Mouse (Mus musculus) heart, postnatal 36 days (tissue): ENCODE data around the gene Abhd6. TPM values are rescaled to one million over a fixed set of nuclear protein-coding genes. Genes with fewer than 3 reads are reported as not detected.
A peak's percentile ranks its signal among the peaks of the same experiment; 100 is the strongest.

Source experiments
- DNase-seq, 2 experiments: peaks; one replicate each; pipeline ENCODE4 v3.0.0; 2021 to 2022
- intact Hi-C: fragments of 180-260 bp; cut with DNase I; formaldehyde crosslinking; loops from one replicate; pipeline ENCODE4 v1.15.1; 2025
- total RNA-seq, 2 experiments: library from RNA; stranded (reverse); gene quantifications; 2 replicates each; pipeline ENCODE4 v1.2.3; 2021

Gene Abhd6
- total RNA-seq, 2 experiments from 2014 or later = 10.4 to 10.7 TPM

- intact Hi-C loops = loop anchor here (2.0 kb wide), 1 partner anchor 22 kb away; the partner anchor contains the start of gene Abhd6
- DNase-seq = no peak
These were observed 22.2 kb downstream of the Abhd6 start for GRCm38 (mm10) chr14:8024936-8025335.

GRCm38 (mm10) chr14:8026769-8027531 lies 24.2 kb downstream of the Abhd6 start:
- DNase-seq = no peak
- intact Hi-C loops = no loop called here

GRCm38 (mm10) chr14:8028086-8028485 lies 25.4 kb downstream of the Abhd6 start:
- intact Hi-C loops = no loop called here
- DNase-seq = no peak

GRCm38 (mm10) chr14:8029752-8030151 lies 27.1 kb downstream of the Abhd6 start:
- intact Hi-C loops = no loop called here
- DNase-seq = no peak

- intact Hi-C loops = no loop called here
- DNase-seq = no peak
These were observed 27.8 kb downstream of the Abhd6 start for GRCm38 (mm10) chr14:8030535-8030934.

GRCm38 (mm10) chr14:8032087-8032944 lies 29.6 kb downstream of the Abhd6 start:
- intact Hi-C loops = no loop called here
- no peak for DNase-seq

- intact Hi-C loops = no loop called here
- no peak for DNase-seq
These were observed 31.9 kb downstream of the Abhd6 start for GRCm38 (mm10) chr14:8034561-8034960.

GRCm38 (mm10) chr14:8035951-8036350 lies 33.2 kb downstream of the Abhd6 start:
- DNase-seq = no peak
- intact Hi-C loops = no loop called here

GRCm38 (mm10) chr14:8036406-8036805 lies 33.7 kb downstream of the Abhd6 start:
- DNase-seq = no peak
- intact Hi-C loops = no loop called here

GRCm38 (mm10) chr14:8038150-8038549 lies 35.4 kb downstream of the Abhd6 start:
- DNase-seq = no peak
- intact Hi-C loops = no loop called here

- DNase-seq = peak; percentile 56 to 59
- intact Hi-C loops = no loop called here
These were observed 36.2 kb downstream of the Abhd6 start for GRCm38 (mm10) chr14:8038791-8039448.

- no peak for DNase-seq
- intact Hi-C loops = loop anchor here (5.0 kb wide), 1 partner anchor 223 kb away; the partner anchor contains the start of gene Flnb
These were observed 37.5 kb downstream of the Abhd6 start for GRCm38 (mm10) chr14:8040179-8040578.

GRCm38 (mm10) chr14:8040911-8041678 lies 38.4 kb downstream of the Abhd6 start:
- intact Hi-C loops = loop anchor here (5.0 kb wide), 1 partner anchor 224 kb away; the partner anchor contains the start of gene Flnb
- no peak for DNase-seq

GRCm38 (mm10) chr14:8042120-8042519 lies 39.4 kb downstream of the Abhd6 start:
- intact Hi-C loops = loop anchor here (5.0 kb wide), 1 partner anchor 225 kb away; the partner anchor contains the start of gene Flnb
- no peak for DNase-seq

- DNase-seq = no peak
- intact Hi-C loops = loop anchor here (5.0 kb wide), 1 partner anchor 225 kb away; the partner anchor contains the start of gene Flnb
These were observed 39.9 kb downstream of the Abhd6 start for GRCm38 (mm10) chr14:8042577-8042976.

GRCm38 (mm10) chr14:8044330-8044729 lies 41.6 kb downstream of the Abhd6 start:
- intact Hi-C loops = loop anchor here (1.0 to 5.0 kb wide), 3 partner anchors 47 to 227 kb away; partner anchors contain the start of gene Flnb

GRCm38 (mm10) chr14:8044786-8045185 lies 42.1 kb downstream of the Abhd6 start:
- no peak for DNase-seq
- intact Hi-C loops = loop anchor here (1.0 to 5.0 kb wide), 3 partner anchors 47 to 227 kb away; partner anchors contain the start of gene Flnb

More at GRCm38 (mm10) chr14:8044330-8044729, 41.6 kb downstream of the Abhd6 start:
- no peak for DNase-seq

- intact Hi-C loops = loop anchor here (2.0 kb wide), 1 partner anchor 81 kb away; no protein-coding TSS in a partner anchor
- no peak for DNase-seq
These were observed 42.6 kb downstream of the Abhd6 start for GRCm38 (mm10) chr14:8045187-8045846.

GRCm38 (mm10) chr14:8046839-8047238 lies 44.1 kb downstream of the Abhd6 start:
- intact Hi-C loops = no loop called here

More at GRCm38 (mm10) chr14:8046839-8047238, 44.1 kb downstream of the Abhd6 start:
- DNase-seq = no peak
